Mouse (Mus musculus) testis, adult 10 weeks (tissue): Measurements from ENCODE around the gene Vmn2r95. TPM values are rescaled to one million over a fixed set of nuclear protein-coding genes. Genes with fewer than 3 reads are reported as not detected.

ENCODE experiments used
- polyA plus RNA-seq: library from polyadenylated mRNA; stranded (reverse); fragments of 350-450 nt; fragmentation: Illumina TruSeq; extraction: RNeasy Lipid Tissue Mini Kit (QIAGEN cat#74804); gene quantifications from one replicate; pipeline ENCODE4 v1.2.3, GENCODE M21; 2014; ENCODE audit warnings: low read depth, low replicate concordance

Gene Vmn2r95
- polyA plus RNA-seq, result not detected

GRCm38 (mm10) chr17:18423778-18424177, at the start of gene Vmn2r95:
Gene Vmn2r95 (plus strand): TSS chr17:18424078.

Other genes with a start within 250 kb of the Vmn2r95 start
- not detected for gene Vmn2r94, start 146.3 kb upstream of the Vmn2r95 start, polyA plus RNA-seq
- gene Vmn2r93, start 126.0 kb upstream of the Vmn2r95 start, polyA plus RNA-seq, result not detected
- gene Vmn2r96, start 149.1 kb downstream of the Vmn2r95 start, polyA plus RNA-seq, result not detected